Comparison of ENCODE assay signal across 10 mouse cellular contexts in genomic region chr10:119408327-119408726, GRCm38 (mm10). TPM values are rescaled to one million over a fixed set of nuclear protein-coding genes. Genes with fewer than 3 reads are reported as not detected.
DNase-seq lines count a peak whose midpoint lies in the region; ATAC-seq and TF ChIP-seq lines count a peak whose summit lies in the region.
"Had no signal": no experiment of that assay in that cellular context is flagged by ENCODE, and none has a peak within 500 bp of the region (broad histone marks: within the 10 kb centered on the region; RNA-seq: fewer than 3 reads in every experiment).

No protein-coding gene starts in this region.

- no peak for DNase-seq in forebrain, postnatal 0 days
- DNase-seq in kidney, adult 8-10 months: no peak
- peak; percentile 12 for DNase-seq in ES-E14 (ENCODE audit: low read depth, low spot score)
- peak; percentile 35 for DNase-seq in layer of hippocampus, adult 9-11 months
- DNase-seq in cerebellum, postnatal 4 days (ENCODE audit: low spot score in 2 of 2): no peak
- DNase-seq in urinary bladder, adult 18-20 months (ENCODE audit: low spot score in 2 of 2): no peak
- DNase-seq: cerebellum, adult 18-20 months had no signal

- no peaks in the 10 kb centered on the region for H3K9me3 ChIP-seq in forebrain, postnatal 0 days (ENCODE audit: low read length)
- H3K9me3 ChIP-seq in forebrain, embryonic 12.5 days: 0 out of 2 replicates have a peak, but pooled peaks cover 3% of the 10 kb centered on the region
- no peaks in the 10 kb centered on the region for H3K9me3 ChIP-seq in kidney, embryonic 15.5 days (replicated peaks)
- no peaks in the 10 kb centered on the region for H3K9me3 ChIP-seq in ES-E14 (ENCODE audit: control insufficient read depth, insufficient read depth, low read depth, low read length)
- H3K9me3 ChIP-seq: limb, embryonic 13.5 days had no signal

- TF ChIP-seq CTCF in forebrain, postnatal 0 days (IDR thresholded peaks at IDR 0.05; ENCODE audit: low read depth): no peak

- H3K4me1 ChIP-seq in forebrain, postnatal 0 days (ENCODE audit: insufficient read depth): no peaks in the 10 kb centered on the region
- peaks cover 9% of the 10 kb centered on the region for H3K4me1 ChIP-seq in forebrain, embryonic 12.5 days
- H3K4me1 ChIP-seq in kidney, embryonic 15.5 days: peaks cover 10% of the 10 kb centered on the region
- H3K4me1 ChIP-seq in ES-E14 (ENCODE audit: control insufficient read depth in 2 of 2, insufficient read depth in 2 of 2, low read length in 2 of 2, poor library complexity in 1 of 2): peaks cover 0 to 1% of the 10 kb centered on the region in 2 experiments; a peak in 1 of 4 replicates

- no peak overlapping the region for H3K9ac ChIP-seq in forebrain, postnatal 0 days
- no peak overlapping the region for H3K9ac ChIP-seq in forebrain, embryonic 12.5 days
- no peak overlapping the region for H3K9ac ChIP-seq in kidney, embryonic 15.5 days
- H3K9ac ChIP-seq in ES-E14 (ENCODE audit: insufficient read depth, low read depth, low read length, poor library complexity, severe bottlenecking): no peak overlapping the region
- H3K9ac ChIP-seq: limb, embryonic 13.5 days had no signal

- no peak overlapping the region for H3K4me3 ChIP-seq in forebrain, postnatal 0 days (ENCODE audit: low read depth, low read length)
- no peak overlapping the region for H3K4me3 ChIP-seq in forebrain, embryonic 12.5 days (replicated peaks)
- no peak overlapping the region for H3K4me3 ChIP-seq in kidney, embryonic 15.5 days (replicated peaks)
- no peak overlapping the region for H3K4me3 ChIP-seq in ES-E14 (ENCODE audit: insufficient read depth in 1 of 2, low read depth in 1 of 2, low read length in 2 of 2, poor library complexity in 1 of 2, severe bottlenecking in 1 of 2)
- H3K4me3 ChIP-seq: limb, embryonic 13.5 days had no signal

- H3K27ac ChIP-seq in forebrain, postnatal 0 days (ENCODE audit: low read depth, low read length): no peak overlapping the region
- H3K27ac ChIP-seq in forebrain, embryonic 12.5 days: no peak overlapping the region
- H3K27ac ChIP-seq in kidney, embryonic 15.5 days: no peak overlapping the region
- no peak overlapping the region for H3K27ac ChIP-seq in ES-E14 (ENCODE audit: insufficient read depth, low read depth, low read length, poor library complexity, severe bottlenecking)
- H3K27ac ChIP-seq: limb, embryonic 13.5 days had no signal

- H3K36me3 ChIP-seq in forebrain, postnatal 0 days (ENCODE audit: insufficient read depth): no peaks in the 10 kb centered on the region
- no peaks in the 10 kb centered on the region for H3K36me3 ChIP-seq in forebrain, embryonic 12.5 days (replicated peaks)
- no peaks in the 10 kb centered on the region for H3K36me3 ChIP-seq in kidney, embryonic 15.5 days
- H3K36me3 ChIP-seq in ES-E14 (ENCODE audit: control insufficient read depth, insufficient read depth, low read length, poor library complexity, severe bottlenecking): no peaks in the 10 kb centered on the region
- H3K36me3 ChIP-seq: limb, embryonic 13.5 days had no signal

- WGBS in forebrain, postnatal 0 days: 13% methylated on average over 6 of the region's 6 CpGs
- 35% methylated on average over 6 of the region's 6 CpGs for WGBS in forebrain, embryonic 12.5 days
- 11% methylated on average over 6 of the region's 6 CpGs for WGBS in kidney, embryonic 15.5 days

- no peak overlapping the region for H3K4me2 ChIP-seq in forebrain, postnatal 0 days (ENCODE audit: low read depth)
- H3K4me2 ChIP-seq in forebrain, embryonic 12.5 days: no peak overlapping the region
- peak overlapping the region; percentile 33 for H3K4me2 ChIP-seq in kidney, embryonic 15.5 days
- H3K4me2 ChIP-seq: limb, embryonic 13.5 days had no signal

- ATAC-seq in forebrain, postnatal 0 days: peak; percentile 27; the same call in 1 of the 2 replicates
- ATAC-seq in forebrain, embryonic 12.5 days (ENCODE audit: low FRiP score): no peak
- no peak for ATAC-seq in kidney, embryonic 15.5 days (replicated peaks; ENCODE audit: low FRiP score)

- in situ Hi-C loops in ES-E14 (cut with MboI; ENCODE audit: low sequenced_read_pairs in 2 of 2, unreplicated experiment in 2 of 2): no loop called here

- no peaks in the 10 kb centered on the region for H3K27me3 ChIP-seq in forebrain, postnatal 0 days (ENCODE audit: insufficient read depth, low read length)
- H3K27me3 ChIP-seq in forebrain, embryonic 12.5 days: no peaks in the 10 kb centered on the region
- H3K27me3 ChIP-seq in kidney, embryonic 15.5 days: no peaks in the 10 kb centered on the region
- H3K27me3 ChIP-seq: limb, embryonic 13.5 days had no signal

TF ChIP-seq in ES-E14, 5 proteins besides CTCF, POLR2A, EP300 and RAD21:
- no peak for TF ChIP-seq ZC3H11A (IDR thresholded peaks at IDR 0.05; ENCODE audit: borderline replicate concordance, low read depth, low read length)
- no peak for TF ChIP-seq ZNF384 (IDR thresholded peaks at IDR 0.05; ENCODE audit: low read depth, low read length)
- TF ChIP-seq CHD2 (IDR thresholded peaks at IDR 0.05; ENCODE audit: low read depth, low read length): no peak
- no peak for TF ChIP-seq HCFC1 (IDR thresholded peaks at IDR 0.05; ENCODE audit: borderline replicate concordance, insufficient read depth, low read length)

RNA-seq across cellular contexts. Expression of gene Grip1, which starts 45.3 kb away (rescaled TPM):
- total RNA-seq in forebrain, postnatal 0 days (2014; rRNA removed): 34.2 and 34.5 TPM in 2 replicates
- polyA plus RNA-seq in forebrain, postnatal 0 days (2015; fragmentation: Nextera tagmentation; extraction: Ambion mirVana): 11.4 and 14.8 TPM in 2 replicates
- 12.5 and 12.9 TPM in 2 replicates for polyA plus RNA-seq in forebrain, embryonic 12.5 days (2016; fragmentation: Nextera tagmentation; extraction: Ambion mirVana)
- polyA plus RNA-seq in kidney, embryonic 15.5 days (2015; fragmentation: Nextera tagmentation; extraction: Ambion mirVana): 3.3 and 4.1 TPM in 2 replicates
- 4.2 and 4.3 TPM in 2 replicates for total RNA-seq in ES-E14 (2012; rRNA removed)

Comparison
In these comparisons a context has a peak if more than half of its experiments do, and no peak if none do; other contexts are left out.
1. DNase-seq: peak in ES-E14 (single experiment) and layer of hippocampus, adult 9-11 months (single experiment); none in forebrain, postnatal 0 days (single experiment), kidney, adult 8-10 months (0 of 2), cerebellum, postnatal 4 days (0 of 2) and urinary bladder, adult 18-20 months (0 of 2).